Mouse (Mus musculus): ENCODE measurements around the gene Lrrc28. TPM values are rescaled to one million over a fixed set of nuclear protein-coding genes. Genes with fewer than 3 reads are reported as not detected.

The Lrrc28 gene
- polyA plus RNA-seq, 1 experiment from 2014 or later, result 13.2 TPM

GRCm38 (mm10) chr7:67479576-67480413, 165.3 kb downstream of the Lrrc28 start:
- H3K4me3 ChIP-seq (ENCODE audit: low read depth, low read length), result no peak overlapping the region
- 77% methylated on average over 17 of the region's 17 CpGs for WGBS

DNA sequence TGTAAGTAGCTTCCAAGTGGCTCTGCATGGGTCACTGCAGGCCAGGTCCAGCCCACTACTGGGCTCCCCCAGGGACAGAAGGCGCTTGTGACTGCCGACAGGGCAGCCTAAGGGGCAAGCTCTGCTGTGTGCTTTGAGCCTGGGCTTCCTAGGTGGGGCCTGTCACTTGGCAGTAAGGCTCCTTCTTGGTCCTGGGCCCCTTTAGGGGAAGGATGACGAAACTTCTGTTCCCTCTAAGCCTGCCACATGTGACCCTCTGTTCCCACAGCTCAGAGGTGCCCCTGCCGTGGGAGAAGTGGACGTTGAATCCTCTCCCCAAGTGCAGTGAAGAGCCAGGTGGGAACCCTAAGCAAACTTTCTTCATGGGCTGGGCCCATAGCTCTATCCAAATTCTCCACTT, 165.9 kb downstream of the Lrrc28 start:
- Histone ChIP-seq H3K9ac (replicated peaks; ENCODE audit: low read depth, low read length) (no peak overlapping the region), H3K27me3 (ENCODE audit: control insufficient read depth, insufficient read depth, low read length) (no peaks in the 10 kb centered on the region), H3K27ac (ENCODE audit: low read length) (no peak overlapping the region), H3K9me3 (ENCODE audit: control insufficient read depth, low read depth, low read length) (no peaks in the 10 kb centered on the region), H3K4me1 (ENCODE audit: control insufficient read depth, insufficient read depth, low read length) (peaks cover 4% of the 10 kb centered on the region), H3K36me3 (ENCODE audit: control insufficient read depth, insufficient read depth, low read length) (no peaks in the 10 kb centered on the region), H3K4me2 (replicated peaks; ENCODE audit: low read depth, low read length) (no peak overlapping the region), H3K4me3 (ENCODE audit: low read depth, low read length) (no peak overlapping the region)
- WGBS, result 68% methylated on average over 5 of the region's 5 CpGs
- ATAC-seq (ENCODE audit: insufficient number of reproducible peaks, insufficient read depth, low FRiP score, low read depth), result no peak

More at GRCm38 (mm10) chr7:67479576-67480413, 165.3 kb downstream of the Lrrc28 start:
- H3K9me3 ChIP-seq (ENCODE audit: control insufficient read depth, low read depth, low read length), result no peaks in the 10 kb centered on the region
- no peak overlapping the region for H3K27ac ChIP-seq (ENCODE audit: low read length)
- no peak overlapping the region for H3K9ac ChIP-seq (replicated peaks; ENCODE audit: low read depth, low read length)
- H3K4me2 ChIP-seq (replicated peaks; ENCODE audit: low read depth, low read length), result no peak overlapping the region
- no peaks in the 10 kb centered on the region for H3K27me3 ChIP-seq (ENCODE audit: control insufficient read depth, insufficient read depth, low read length)
- peaks cover 4% of the 10 kb centered on the region for H3K4me1 ChIP-seq (ENCODE audit: control insufficient read depth, insufficient read depth, low read length)
- no peaks in the 10 kb centered on the region for H3K36me3 ChIP-seq (ENCODE audit: control insufficient read depth, insufficient read depth, low read length)
- no peak for ATAC-seq (ENCODE audit: insufficient number of reproducible peaks, insufficient read depth, low FRiP score, low read depth)

DNA sequence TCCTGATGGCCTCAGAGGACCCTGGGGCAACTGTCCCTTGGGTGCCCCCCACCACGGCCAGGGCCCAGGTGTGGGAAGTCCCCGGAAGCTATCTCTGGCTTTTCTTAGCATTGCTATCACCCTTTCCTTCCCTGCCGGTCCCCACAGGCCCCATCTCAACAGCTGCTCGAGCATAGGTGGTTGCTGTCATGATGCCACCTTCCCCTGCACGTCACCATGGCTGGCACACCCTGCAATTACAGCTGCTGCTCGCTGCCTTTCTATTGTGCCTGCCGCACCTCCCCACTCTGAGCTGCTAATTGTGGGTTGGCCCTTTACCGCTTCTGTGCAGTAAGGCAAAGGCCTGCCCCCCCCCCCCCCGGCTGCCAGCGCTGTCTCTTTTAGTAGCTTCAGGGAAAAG, 167.1 kb downstream of the Lrrc28 start:
- 69% methylated on average over 9 of the region's 10 CpGs for WGBS
- Histone ChIP-seq H3K4me3 (ENCODE audit: low read depth, low read length) (no peak overlapping the region), H3K36me3 (ENCODE audit: control insufficient read depth, insufficient read depth, low read length) (no peaks in the 10 kb centered on the region), H3K27me3 (ENCODE audit: control insufficient read depth, insufficient read depth, low read length) (no peaks in the 10 kb centered on the region), H3K9me3 (ENCODE audit: control insufficient read depth, low read depth, low read length) (no peaks in the 10 kb centered on the region), H3K4me2 (replicated peaks; ENCODE audit: low read depth, low read length) (no peak overlapping the region), H3K4me1 (ENCODE audit: control insufficient read depth, insufficient read depth, low read length) (peaks cover 4% of the 10 kb centered on the region), H3K9ac (replicated peaks; ENCODE audit: low read depth, low read length) (no peak overlapping the region), H3K27ac (ENCODE audit: low read length) (no peak overlapping the region)
- ATAC-seq (ENCODE audit: insufficient number of reproducible peaks, insufficient read depth, low FRiP score, low read depth), result no peak

GRCm38 (mm10) chr7:67471295-67471694, 173.8 kb downstream of the Lrrc28 start:
- Histone ChIP-seq H3K4me1 (ENCODE audit: control insufficient read depth, insufficient read depth, low read length) (no peaks in the 10 kb centered on the region), H3K27me3 (ENCODE audit: control insufficient read depth, insufficient read depth, low read length) (no peaks in the 10 kb centered on the region), H3K27ac (ENCODE audit: low read length) (no peak overlapping the region), H3K9ac (replicated peaks; ENCODE audit: low read depth, low read length) (no peak overlapping the region), H3K36me3 (ENCODE audit: control insufficient read depth, insufficient read depth, low read length) (no peaks in the 10 kb centered on the region), H3K4me2 (replicated peaks; ENCODE audit: low read depth, low read length) (no peak overlapping the region), H3K4me3 (ENCODE audit: low read depth, low read length) (no peak overlapping the region), H3K9me3 (ENCODE audit: control insufficient read depth, low read depth, low read length) (no peaks in the 10 kb centered on the region)
- WGBS, result 48% methylated on average over 11 of the region's 11 CpGs
- ATAC-seq (ENCODE audit: insufficient number of reproducible peaks, insufficient read depth, low FRiP score, low read depth), result no peak

DNA sequence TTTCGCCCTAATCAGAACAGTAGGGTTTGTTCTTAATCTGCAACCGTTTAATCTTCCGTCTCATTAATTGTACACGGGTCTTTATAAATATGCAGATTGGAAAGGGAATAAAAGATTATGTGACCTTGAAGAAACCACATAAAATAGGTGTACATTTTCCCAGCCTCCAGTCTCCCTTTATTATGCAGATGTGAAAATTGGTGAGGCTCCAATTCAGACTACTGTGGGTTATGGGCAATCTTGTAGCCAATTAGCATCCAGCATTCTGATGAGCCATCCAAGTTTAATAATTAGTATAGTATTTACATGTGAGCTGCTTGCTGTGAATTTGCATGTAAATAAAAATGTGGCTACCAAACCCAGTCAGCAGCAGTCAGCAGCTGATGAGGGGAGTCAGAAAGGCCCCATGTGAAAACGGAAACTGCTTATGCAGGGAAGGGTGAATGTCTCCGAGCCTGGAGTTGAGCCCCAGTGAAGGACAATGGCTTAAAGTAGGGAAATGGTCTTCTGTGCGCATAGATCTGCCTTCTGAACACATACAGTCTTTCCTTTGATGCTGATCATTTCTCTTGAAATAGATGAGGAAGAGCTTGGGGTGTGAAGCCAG, 176.2 kb downstream of the Lrrc28 start:
- Histone ChIP-seq H3K4me2 (replicated peaks; ENCODE audit: low read depth, low read length) (no peak overlapping the region), H3K9ac (replicated peaks; ENCODE audit: low read depth, low read length) (no peak overlapping the region), H3K4me1 (ENCODE audit: control insufficient read depth, insufficient read depth, low read length) (no peaks in the 10 kb centered on the region; the same call in 1 of the 2 replicates), H3K4me3 (ENCODE audit: low read depth, low read length) (no peak overlapping the region), H3K27ac (ENCODE audit: low read length) (no peak overlapping the region), H3K9me3 (ENCODE audit: control insufficient read depth, low read depth, low read length) (no peaks in the 10 kb centered on the region), H3K27me3 (ENCODE audit: control insufficient read depth, insufficient read depth, low read length) (no peaks in the 10 kb centered on the region), H3K36me3 (ENCODE audit: control insufficient read depth, insufficient read depth, low read length) (no peaks in the 10 kb centered on the region)
- ATAC-seq (ENCODE audit: insufficient number of reproducible peaks, insufficient read depth, low FRiP score, low read depth), result no peak
- 83% methylated on average over 7 of the region's 7 CpGs for WGBS

- 88% methylated on average over 3 of the region's 3 CpGs for WGBS
- no peak for ATAC-seq (ENCODE audit: insufficient number of reproducible peaks, insufficient read depth, low FRiP score, low read depth)
Measured at GRCm38 (mm10) chr7:67468180-67468579, 176.9 kb downstream of the Lrrc28 start.

DNA sequence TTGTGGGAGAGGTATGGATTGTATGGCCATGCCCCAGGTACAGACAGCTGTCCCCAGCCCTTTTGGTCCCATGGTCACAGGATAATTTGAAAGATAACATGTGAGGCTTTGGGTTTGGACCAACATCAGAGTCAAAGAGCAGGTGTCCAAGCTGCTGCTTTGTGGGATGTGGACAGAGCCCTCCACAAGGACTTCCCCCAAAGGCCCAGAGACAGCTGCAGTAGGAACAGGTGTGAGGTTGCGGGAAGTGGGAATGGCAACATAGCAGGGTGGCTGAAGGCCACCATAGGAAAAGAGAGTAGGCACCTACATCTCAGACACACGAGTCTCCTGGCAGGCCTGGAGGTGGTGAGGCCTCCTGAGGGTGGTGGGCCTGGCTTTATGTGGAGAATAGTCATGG, 178.7 kb downstream of the Lrrc28 start:
- Histone ChIP-seq H3K9ac (replicated peaks; ENCODE audit: low read depth, low read length) (no peak overlapping the region), H3K4me3 (ENCODE audit: low read depth, low read length) (no peak overlapping the region), H3K4me2 (replicated peaks; ENCODE audit: low read depth, low read length) (no peak overlapping the region), H3K9me3 (ENCODE audit: control insufficient read depth, low read depth, low read length) (no peaks in the 10 kb centered on the region), H3K36me3 (ENCODE audit: control insufficient read depth, insufficient read depth, low read length) (no peaks in the 10 kb centered on the region), H3K27ac (ENCODE audit: low read length) (no peak overlapping the region), H3K4me1 (ENCODE audit: control insufficient read depth, insufficient read depth, low read length) (peaks cover 8% of the 10 kb centered on the region; the same call in 1 of the 2 replicates), H3K27me3 (ENCODE audit: control insufficient read depth, insufficient read depth, low read length) (no peaks in the 10 kb centered on the region)
- ATAC-seq (ENCODE audit: insufficient number of reproducible peaks, insufficient read depth, low FRiP score, low read depth), result no peak
- WGBS, result 81% methylated on average over 2 of the region's 2 CpGs

More at GRCm38 (mm10) chr7:67468180-67468579, 176.9 kb downstream of the Lrrc28 start:
- Histone ChIP-seq H3K4me2 (replicated peaks; ENCODE audit: low read depth, low read length) (no peak overlapping the region), H3K9me3 (ENCODE audit: control insufficient read depth, low read depth, low read length) (no peaks in the 10 kb centered on the region), H3K36me3 (ENCODE audit: control insufficient read depth, insufficient read depth, low read length) (no peaks in the 10 kb centered on the region), H3K4me3 (ENCODE audit: low read depth, low read length) (no peak overlapping the region), H3K9ac (replicated peaks; ENCODE audit: low read depth, low read length) (no peak overlapping the region), H3K4me1 (ENCODE audit: control insufficient read depth, insufficient read depth, low read length) (peaks cover under 1% of the 10 kb centered on the region; the same call in 1 of the 2 replicates), H3K27me3 (ENCODE audit: control insufficient read depth, insufficient read depth, low read length) (no peaks in the 10 kb centered on the region), H3K27ac (ENCODE audit: low read length) (no peak overlapping the region)

- no peaks in the 10 kb centered on the region for H3K9me3 ChIP-seq (ENCODE audit: control insufficient read depth, low read depth, low read length)
- peaks cover 8% of the 10 kb centered on the region; the same call in 1 of the 2 replicates for H3K4me1 ChIP-seq (ENCODE audit: control insufficient read depth, insufficient read depth, low read length)
- no peak overlapping the region for H3K4me2 ChIP-seq (replicated peaks; ENCODE audit: low read depth, low read length)
- no peaks in the 10 kb centered on the region for H3K36me3 ChIP-seq (ENCODE audit: control insufficient read depth, insufficient read depth, low read length)
- no peak overlapping the region for H3K4me3 ChIP-seq (ENCODE audit: low read depth, low read length)
- WGBS, result 88% methylated on average over 8 of the region's 8 CpGs
- no peaks in the 10 kb centered on the region for H3K27me3 ChIP-seq (ENCODE audit: control insufficient read depth, insufficient read depth, low read length)
- ATAC-seq (ENCODE audit: insufficient number of reproducible peaks, insufficient read depth, low FRiP score, low read depth), result no peak
- H3K9ac ChIP-seq (replicated peaks; ENCODE audit: low read depth, low read length), result no peak overlapping the region
- no peak overlapping the region for H3K27ac ChIP-seq (ENCODE audit: low read length)
Measured at GRCm38 (mm10) chr7:67464633-67465032, 180.4 kb downstream of the Lrrc28 start.
